Mouse (Mus musculus) midbrain, embryonic 12.5 days (tissue): ENCODE data around the gene Tmem251. TPM values are rescaled to one million over a fixed set of nuclear protein-coding genes. Genes with fewer than 3 reads are reported as not detected.

Source experiments
- ATAC-seq: fragments of 200-750 bp; cut with Nextera tagmentation; 2 replicates; pipeline ENCODE4 v1.8.0; 2017; ENCODE audit warnings: low read depth, moderate TSS enrichment, moderate library complexity; ENCODE audit not compliant: low FRiP score
- H3K27ac ChIP-seq: fragments of 300-500 bp; sonication (generic); replicated peaks from 2 replicates; pipeline ENCODE4 v1.5.1; 2016; ENCODE audit warnings: mild to moderate bottlenecking
- H3K27me3 ChIP-seq: fragments of 300-500 bp; sonication (generic); 2 replicates; pipeline ENCODE4 v1.6.1; 2016; ENCODE audit warnings: mild to moderate bottlenecking
- H3K36me3 ChIP-seq: fragments of 300-500 bp; sonication (generic); 2 replicates; pipeline ENCODE4 v1.6.1; 2016
- H3K4me1 ChIP-seq: fragments of 300-500 bp; sonication (generic); 2 replicates; pipeline ENCODE4 v1.6.1; 2016
- H3K4me2 ChIP-seq: fragments of 300-500 bp; sonication (generic); replicated peaks from 2 replicates; pipeline ENCODE4 v1.6.1; 2016; ENCODE audit warnings: mild to moderate bottlenecking, moderate library complexity
- H3K4me3 ChIP-seq: fragments of 300-500 bp; sonication (generic); 2 replicates; pipeline ENCODE4 v1.5.1; 2016; ENCODE audit warnings: mild to moderate bottlenecking
- H3K9ac ChIP-seq: fragments of 300-500 bp; sonication (generic); replicated peaks from 2 replicates; pipeline ENCODE4 v1.6.1; 2016; ENCODE audit warnings: mild to moderate bottlenecking, moderate library complexity
- H3K9me3 ChIP-seq: fragments of 300-500 bp; sonication (generic); 2 replicates; pipeline ENCODE4 v1.6.1; 2016; ENCODE audit warnings: mild to moderate bottlenecking
- WGBS: fragments of 180-500 bp; shearing (Covaris S2); methylation state at CpG from one replicate; pipeline ENCODE4 v1.1.7; 2016; 5-methylcytosine and 5-hydroxymethylcytosine counted together
- polyA plus RNA-seq: library from polyadenylated mRNA; unstranded; fragments of >200 nt; fragmentation: Nextera tagmentation; extraction: Ambion mirVana; gene quantifications from 2 replicates; pipeline ENCODE4 v1.2.1, GENCODE M21; 2016

Gene Tmem251
- polyA plus RNA-seq, 1 experiment from 2014 or later = 12.6 TPM

DNA sequence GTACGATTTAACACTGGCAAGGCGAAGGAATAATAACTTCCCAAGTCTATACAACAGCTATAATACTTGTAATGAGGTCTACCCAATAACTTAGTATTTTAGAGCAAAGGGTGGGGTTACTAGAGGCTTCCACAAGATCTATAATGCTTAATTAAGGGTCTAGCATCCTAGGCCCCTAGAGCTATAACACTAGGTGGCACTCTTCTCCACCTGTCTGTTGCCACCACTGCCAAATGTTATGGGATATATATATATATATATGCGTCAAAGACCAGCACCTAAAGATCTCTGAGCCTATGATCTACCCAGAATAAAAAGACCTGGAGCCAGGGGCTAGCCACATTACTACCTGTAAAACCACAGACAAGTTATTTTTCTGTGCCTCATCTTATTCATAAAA, 3.3 kb upstream of the Tmem251 start:
- WGBS = 64% methylated on average over 3 of the region's 3 CpGs
- Histone ChIP-seq H3K27me3 (no peaks in the 10 kb centered on the region), H3K4me1 (peaks cover 22% of the 10 kb centered on the region), H3K9me3 (no peaks in the 10 kb centered on the region), H3K36me3 (peaks cover 6% of the 10 kb centered on the region; the same call in 1 of the 2 replicates), H3K4me3 (no peak overlapping the region), H3K4me2 (no peak overlapping the region), H3K27ac (no peak overlapping the region), H3K9ac (no peak overlapping the region)
- ATAC-seq = no peak

DNA sequence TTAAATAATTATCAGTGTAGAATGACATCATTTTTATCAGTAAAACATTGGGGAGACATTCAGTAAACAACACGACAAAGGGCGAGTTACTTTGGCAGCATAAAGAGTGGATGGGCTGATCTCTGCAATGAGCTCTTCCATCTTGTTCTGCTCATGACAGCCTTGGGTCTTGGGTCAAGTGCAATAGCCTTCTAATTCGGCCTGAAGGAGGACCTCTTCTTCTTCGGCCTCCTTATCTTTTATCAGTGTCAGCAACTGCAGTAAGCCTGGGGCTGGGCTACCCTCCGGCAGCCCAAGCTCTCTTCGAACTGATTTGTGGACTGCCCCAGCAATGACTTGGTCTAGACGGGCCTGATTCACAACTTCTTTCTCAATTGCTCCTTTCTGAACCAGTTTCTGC, 1.5 kb upstream of the Tmem251 start:
- no peak overlapping the region for H3K9ac ChIP-seq
- peak overlapping the region; percentile 84; the same call in 1 of the 2 replicates for H3K4me2 ChIP-seq
- H3K4me3 ChIP-seq = no peak overlapping the region
- H3K27me3 ChIP-seq = no peaks in the 10 kb centered on the region
- ATAC-seq = no peak
- H3K4me1 ChIP-seq = peaks cover 24% of the 10 kb centered on the region
- WGBS = 90% methylated on average over 7 of the region's 7 CpGs
- H3K36me3 ChIP-seq = peaks cover 6% of the 10 kb centered on the region; the same call in 1 of the 2 replicates
- H3K9me3 ChIP-seq = no peaks in the 10 kb centered on the region
- no peak overlapping the region for H3K27ac ChIP-seq

DNA sequence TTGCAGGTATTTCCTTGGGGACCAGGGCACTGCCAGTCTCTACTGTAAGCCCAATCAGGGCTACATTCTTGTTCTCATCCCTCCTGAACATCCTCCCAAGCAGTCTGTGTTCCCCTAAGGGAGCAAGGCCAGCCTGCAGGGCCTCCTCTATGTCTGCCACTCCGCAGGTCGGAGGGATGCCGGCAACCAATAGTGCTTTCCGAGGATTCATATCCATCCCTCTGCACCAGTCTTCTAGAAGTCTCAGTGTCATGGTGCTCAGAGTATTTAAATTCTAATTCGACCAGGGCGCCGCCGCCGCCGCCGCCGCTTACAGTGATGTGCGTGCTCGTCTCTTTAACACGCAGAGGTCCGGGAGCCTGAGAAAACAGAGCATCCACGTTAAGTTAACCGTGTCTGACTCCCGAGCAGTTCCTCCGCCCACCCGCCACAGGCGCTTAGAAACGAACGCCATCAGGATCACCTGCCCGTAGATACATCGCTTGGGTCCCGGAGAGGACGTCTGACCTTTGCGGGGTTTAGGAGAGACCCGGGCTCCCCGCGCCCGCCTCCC, 450 bp upstream of the Tmem251 start:
- Histone ChIP-seq H3K4me3 (peak overlapping the region; percentile 86), H3K4me2 (peak overlapping the region; percentile 84), H3K27ac (peak overlapping the region; percentile 93), H3K9ac (peak overlapping the region; percentile 87), H3K4me1 (peaks cover 24% of the 10 kb centered on the region), H3K27me3 (no peaks in the 10 kb centered on the region), H3K36me3 (peaks cover 6% of the 10 kb centered on the region), H3K9me3 (no peaks in the 10 kb centered on the region)
- ATAC-seq = peak; percentile 72
- WGBS = under 1% methylated on average over 33 of the region's 33 CpGs

DNA sequence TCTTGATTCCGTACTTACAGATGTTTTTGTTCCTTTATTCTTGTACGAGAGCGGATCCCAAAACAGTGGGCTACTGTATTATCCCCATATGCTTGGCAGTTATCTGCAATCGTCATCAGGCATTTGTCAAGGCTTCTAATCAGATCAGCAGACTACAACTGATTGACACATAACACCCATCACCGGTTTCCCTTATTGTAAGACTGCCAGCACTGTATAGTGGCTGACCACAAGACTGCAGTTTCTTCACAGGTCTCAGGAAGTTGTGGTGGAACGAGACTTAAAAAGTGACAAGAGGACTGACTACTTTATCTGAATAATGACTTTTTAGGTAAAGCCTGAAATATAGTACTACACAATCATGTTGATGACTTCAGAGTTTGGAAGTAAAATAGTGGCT, 1.3 kb downstream of the Tmem251 start:
- peak overlapping the region; percentile 84 for H3K4me2 ChIP-seq
- peaks cover 17% of the 10 kb centered on the region for H3K36me3 ChIP-seq
- no peaks in the 10 kb centered on the region for H3K9me3 ChIP-seq
- peak overlapping the region; percentile 86; the same call in 1 of the 2 replicates for H3K4me3 ChIP-seq
- WGBS = 68% methylated on average over 6 of the region's 6 CpGs
- no peak overlapping the region for H3K27ac ChIP-seq
- H3K4me1 ChIP-seq = peaks cover 24% of the 10 kb centered on the region
- H3K27me3 ChIP-seq = no peaks in the 10 kb centered on the region
- H3K9ac ChIP-seq = no peak overlapping the region
- no peak for ATAC-seq

DNA sequence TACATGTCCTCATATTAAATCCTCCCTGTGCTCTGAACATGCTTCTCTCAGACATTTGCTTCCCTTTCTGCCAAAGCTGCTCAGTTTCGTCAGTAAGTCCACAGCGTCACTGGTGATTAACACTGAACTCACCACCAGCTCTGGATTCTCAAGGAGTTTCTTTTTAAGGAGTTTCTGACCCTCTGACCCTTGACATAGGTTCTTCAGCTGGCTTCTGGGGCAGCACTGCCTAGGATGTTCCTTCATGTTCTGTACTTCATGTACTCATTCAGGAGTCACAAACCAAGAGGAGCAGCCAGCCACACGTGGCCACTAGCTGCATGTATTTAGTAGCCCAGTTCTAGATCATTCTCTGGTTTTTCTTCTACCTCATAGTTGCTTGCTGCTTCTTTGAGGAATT, 4.7 kb downstream of the Tmem251 start:
- Histone ChIP-seq H3K4me1 (peaks cover 13% of the 10 kb centered on the region), H3K9ac (no peak overlapping the region), H3K4me2 (no peak overlapping the region), H3K9me3 (no peaks in the 10 kb centered on the region), H3K4me3 (no peak overlapping the region), H3K27ac (no peak overlapping the region), H3K27me3 (no peaks in the 10 kb centered on the region), H3K36me3 (peaks cover 12% of the 10 kb centered on the region; the same call in 1 of the 2 replicates)
- 89% methylated on average over 3 of the region's 3 CpGs for WGBS
- ATAC-seq = no peak

DNA sequence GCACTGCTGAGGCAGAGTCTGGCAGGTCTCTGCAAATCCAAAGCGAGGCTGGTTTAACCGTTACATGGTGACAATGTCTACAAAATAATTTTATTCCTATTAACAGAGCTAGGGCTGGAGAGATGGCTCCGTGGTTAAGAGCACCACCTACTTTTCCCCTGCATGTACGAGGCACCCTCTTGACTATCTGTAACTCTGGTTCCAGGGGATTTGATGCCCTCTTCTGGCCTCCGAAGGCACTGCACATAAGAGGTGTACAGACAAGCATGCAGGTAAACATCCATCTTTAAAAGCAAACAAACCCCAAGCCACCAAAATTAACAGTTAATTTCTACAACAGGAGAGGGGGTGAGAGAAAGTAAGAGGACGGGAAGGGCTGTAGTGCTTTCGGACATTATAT, 12.7 kb downstream of the Tmem251 start:
- Histone ChIP-seq H3K9me3 (no peaks in the 10 kb centered on the region), H3K4me3 (peak overlapping the region; percentile 86), H3K4me1 (peaks cover 24% of the 10 kb centered on the region), H3K27me3 (no peaks in the 10 kb centered on the region), H3K4me2 (peak overlapping the region; percentile 73), H3K36me3 (peaks cover 9% of the 10 kb centered on the region), H3K27ac (no peak overlapping the region), H3K9ac (0 out of 2 replicates have a peak overlapping the region, but pooled peaks have one; percentile 71)
- WGBS = 90% methylated on average over 7 of the region's 7 CpGs
- ATAC-seq = no peak

DNA sequence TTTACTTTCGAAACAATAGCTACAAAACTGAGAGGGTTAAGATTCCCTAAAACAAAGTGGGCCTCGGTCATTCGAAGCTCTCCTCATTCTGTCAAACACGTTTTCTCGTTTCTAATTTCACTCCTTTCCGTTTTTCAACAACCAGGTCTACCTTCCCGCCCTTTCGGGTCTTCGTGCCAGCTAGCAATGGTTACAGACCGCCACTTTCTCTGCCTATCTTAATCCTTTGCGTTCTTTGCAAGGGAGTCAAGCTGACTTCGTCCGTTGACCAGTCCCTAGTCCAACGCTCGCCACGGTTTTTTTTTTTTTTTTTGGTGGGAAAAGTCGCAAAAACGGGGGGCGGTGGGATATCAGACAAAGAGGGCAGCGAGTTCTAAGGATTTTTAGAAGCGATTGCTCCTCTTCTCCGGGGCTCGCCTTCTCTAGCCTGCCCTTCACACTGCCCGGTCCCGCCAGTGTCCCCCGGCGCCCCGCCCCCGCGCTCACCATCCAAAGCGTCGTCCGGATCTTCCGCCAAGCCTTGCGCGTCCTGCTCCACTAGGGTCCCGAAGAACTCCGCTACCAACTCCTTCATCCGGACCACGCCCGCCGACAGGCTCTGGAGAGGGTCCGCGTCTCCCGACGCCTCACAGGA, 13.6 kb downstream of the Tmem251 start:
- H3K9ac ChIP-seq = peak overlapping the region; percentile 71
- 2% methylated on average over 46 of the region's 46 CpGs for WGBS
- peak overlapping the region; percentile 73 for H3K4me2 ChIP-seq
- H3K4me1 ChIP-seq = peaks cover 24% of the 10 kb centered on the region
- H3K27me3 ChIP-seq = no peaks in the 10 kb centered on the region
- no peaks in the 10 kb centered on the region for H3K9me3 ChIP-seq
- peak overlapping the region; percentile 86 for H3K4me3 ChIP-seq
- peaks cover 9% of the 10 kb centered on the region for H3K36me3 ChIP-seq
- peak overlapping the region; percentile 91 for H3K27ac ChIP-seq
- peak; percentile 86 for ATAC-seq

DNA sequence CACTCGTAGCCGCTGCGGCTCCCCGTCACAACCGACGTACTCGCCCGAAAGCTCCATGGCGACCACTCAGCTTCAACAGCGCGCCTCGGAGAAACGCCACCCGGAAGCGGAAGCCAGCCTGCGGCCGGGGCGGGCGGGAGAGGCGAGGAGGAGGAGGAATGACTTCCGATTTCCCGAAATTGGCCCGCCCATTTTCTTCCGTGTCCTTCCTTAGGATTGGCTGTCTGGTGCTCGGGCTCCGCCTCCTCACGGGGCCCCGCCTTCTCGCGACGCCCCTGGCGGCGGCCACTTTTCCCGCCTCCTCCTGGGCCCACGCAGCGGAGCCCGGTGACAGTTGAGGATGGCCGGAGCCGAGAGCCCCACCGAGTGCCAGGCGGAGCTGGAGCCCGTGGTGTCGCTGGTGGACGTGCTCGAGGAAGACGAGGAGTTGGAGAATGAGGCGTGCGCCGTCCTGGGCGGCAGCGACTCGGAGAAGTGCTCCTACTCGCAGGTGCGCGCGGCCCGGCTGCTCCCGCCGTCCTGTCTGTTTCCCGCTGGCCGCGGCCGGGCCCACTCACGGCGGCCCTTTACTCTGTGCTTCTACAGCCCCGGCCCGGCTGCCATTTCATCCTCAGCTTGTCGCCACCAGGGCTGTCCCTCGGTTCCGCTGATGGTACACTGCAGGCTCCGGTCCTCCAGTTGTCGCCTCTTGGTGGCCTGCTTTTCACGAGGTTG, 14.3 kb downstream of the Tmem251 start, which contains the start of the genes Gm28051, Gon7 and Ubr7:
Gm28051 (minus strand) TSS at position 77 of the 714 bp plus-strand sequence.
Gon7 (minus strand) TSS at position 115 of the 714 bp plus-strand sequence.
Ubr7 (plus strand) TSS at position 279 of the 714 bp plus-strand sequence.
- peak; percentile 96 for ATAC-seq
- Histone ChIP-seq H3K27ac (peak within 1 kb of the TSS; percentile 91), H3K4me3 (peak within 1 kb of the TSS; percentile 86), H3K27me3 (no peaks in the 10 kb centered on the region), H3K36me3 (peaks cover 16% of the 10 kb centered on the region), H3K9ac (peak within 1 kb of the TSS; percentile 80), H3K4me2 (peak within 1 kb of the TSS; percentile 94), H3K4me1 (peaks cover 24% of the 10 kb centered on the region), H3K9me3 (no peaks in the 10 kb centered on the region)
- under 1% methylated on average over 72 of the region's 73 CpGs for WGBS

DNA sequence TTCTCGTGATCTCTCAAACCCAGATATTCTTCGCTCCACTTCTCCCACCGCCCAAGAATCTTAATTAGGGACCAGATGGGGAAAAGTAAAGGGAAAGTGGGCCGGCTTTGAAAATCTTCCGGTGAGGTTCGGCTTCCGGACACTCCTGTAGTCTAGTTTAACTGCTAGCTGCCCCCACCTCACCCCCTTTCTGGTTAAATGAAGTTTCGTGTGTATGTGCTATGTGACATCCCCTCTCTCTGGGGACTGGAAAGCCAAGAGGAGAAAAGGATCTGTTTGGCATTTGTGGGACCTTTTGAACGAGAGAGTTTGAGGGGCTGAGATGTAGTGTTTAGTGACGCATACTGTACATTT, 14.8 kb downstream of the Tmem251 start, which contains the start of gene Gm20604:
Gm20604 (minus strand) TSS at position 270 of the 354 bp plus-strand sequence.
- Histone ChIP-seq H3K4me1 (peaks cover 24% of the 10 kb centered on the region), H3K36me3 (peaks cover 17% of the 10 kb centered on the region), H3K27ac (peak within 1 kb of the TSS; percentile 91), H3K27me3 (no peaks in the 10 kb centered on the region), H3K9ac (peak within 1 kb of the TSS; percentile 80), H3K4me3 (peak within 1 kb of the TSS; percentile 86), H3K4me2 (peak within 1 kb of the TSS; percentile 94), H3K9me3 (no peaks in the 10 kb centered on the region)
- no peak for ATAC-seq
- WGBS = under 1% methylated on average over 10 of the region's 10 CpGs

DNA sequence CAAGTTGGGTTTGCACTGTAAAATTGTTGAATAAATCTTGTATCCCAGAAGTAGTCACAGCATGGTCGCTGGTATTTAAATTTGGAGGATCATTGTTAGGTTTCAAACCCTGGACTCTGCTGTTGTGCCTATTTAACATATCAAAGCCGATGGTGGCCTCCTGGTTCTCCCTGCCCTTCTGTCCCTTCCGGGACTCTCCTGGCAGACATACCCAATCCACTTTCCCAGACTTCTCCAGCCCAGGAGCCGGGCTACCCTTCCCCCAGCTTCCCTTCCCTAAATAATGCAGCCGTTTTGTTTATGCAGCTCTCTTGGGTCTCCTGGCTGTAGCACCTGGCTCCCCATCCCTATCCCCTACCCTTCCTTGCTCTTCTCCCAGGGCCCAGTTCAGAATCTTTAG, 15.4 kb downstream of the Tmem251 start:
- H3K27me3 ChIP-seq = no peaks in the 10 kb centered on the region
- peak overlapping the region; percentile 94 for H3K4me2 ChIP-seq
- no peak for ATAC-seq
- H3K4me3 ChIP-seq = peak overlapping the region; percentile 86
- peaks cover 18% of the 10 kb centered on the region for H3K36me3 ChIP-seq
- peaks cover 24% of the 10 kb centered on the region for H3K4me1 ChIP-seq
- no peaks in the 10 kb centered on the region for H3K9me3 ChIP-seq
- 2% methylated on average over 5 of the region's 5 CpGs for WGBS
- H3K9ac ChIP-seq = peak overlapping the region; percentile 80
- H3K27ac ChIP-seq = no peak overlapping the region

DNA sequence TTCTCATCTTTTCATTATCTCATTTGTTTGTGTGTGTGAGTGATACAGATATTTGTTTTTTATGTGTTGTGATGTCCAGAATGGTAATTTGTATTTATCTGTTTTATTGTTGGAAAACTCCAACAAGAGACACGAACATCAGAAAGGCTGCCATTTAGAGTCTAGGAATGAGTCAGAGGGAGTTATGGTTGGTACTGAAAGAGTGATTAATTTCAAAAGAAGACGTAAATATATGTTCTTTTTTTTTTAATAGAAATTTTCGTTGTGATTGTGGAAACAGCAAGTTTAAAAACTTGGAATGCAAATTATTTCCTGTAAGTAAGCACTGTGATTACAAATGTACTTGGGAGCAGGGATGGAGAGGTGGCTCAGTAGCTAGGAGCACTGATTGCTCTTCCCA, 18.1 kb downstream of the Tmem251 start:
- Histone ChIP-seq H3K36me3 (peaks cover 33% of the 10 kb centered on the region), H3K4me3 (no peak overlapping the region), H3K9me3 (no peaks in the 10 kb centered on the region), H3K27me3 (no peaks in the 10 kb centered on the region), H3K9ac (no peak overlapping the region), H3K4me2 (no peak overlapping the region), H3K4me1 (peaks cover 18% of the 10 kb centered on the region), H3K27ac (no peak overlapping the region)
- WGBS = 93% methylated on average over 3 of the region's 3 CpGs
- ATAC-seq = no peak

DNA sequence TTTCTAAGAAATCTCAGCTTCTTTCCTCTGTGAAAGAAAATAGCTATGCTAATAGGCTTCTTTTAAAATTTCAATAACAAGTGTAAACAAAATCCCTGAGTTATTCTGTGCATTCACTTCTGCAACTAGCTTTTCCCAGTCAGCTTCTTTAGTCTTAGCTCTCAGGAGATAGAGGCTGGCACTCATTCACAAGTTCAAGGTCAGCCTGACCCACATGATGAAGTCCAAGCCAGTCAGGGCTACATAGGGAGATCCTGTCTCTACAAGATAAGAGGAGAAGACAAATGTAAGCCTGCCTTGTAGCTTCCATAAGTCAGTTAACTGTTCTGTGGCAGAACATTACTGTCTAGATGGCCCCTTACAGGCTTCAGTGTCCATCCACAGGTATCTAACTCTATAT, 20.1 kb downstream of the Tmem251 start:
- peaks cover 49% of the 10 kb centered on the region for H3K36me3 ChIP-seq
- H3K4me1 ChIP-seq = peaks cover 11% of the 10 kb centered on the region
- H3K27ac ChIP-seq = no peak overlapping the region
- H3K4me2 ChIP-seq = no peak overlapping the region
- H3K9me3 ChIP-seq = no peaks in the 10 kb centered on the region
- no peak overlapping the region for H3K4me3 ChIP-seq
- no peaks in the 10 kb centered on the region for H3K27me3 ChIP-seq
- no peak for ATAC-seq
- H3K9ac ChIP-seq = no peak overlapping the region
